Mouse (Mus musculus) forebrain, embryonic 16.5 days (tissue): ENCODE measurements at regions not wholly inside any gene's neighbourhood (a gene's known extent, or its start where the extent isn't known, plus 50 kb on each side); places are given as distances from the start of the nearest gene placed in this dataset.

Source experiments
- ATAC-seq: fragments of 200-750 bp; cut with Nextera tagmentation; 2 replicates; pipeline ENCODE4 v1.8.0; 2017; ENCODE audit warnings: mild to moderate bottlenecking, moderate library complexity
- H3K27ac ChIP-seq: fragments of 300-500 bp; sonication (generic); 2 replicates; pipeline ENCODE4 v1.5.1; 2014; ENCODE audit warnings: low read length, control low read depth
- H3K27me3 ChIP-seq: fragments of 300-500 bp; sonication (generic); replicated peaks from 2 replicates; pipeline ENCODE4 v1.6.1; 2014; ENCODE audit warnings: low read length; ENCODE audit not compliant: control insufficient read depth, insufficient read depth
- H3K36me3 ChIP-seq: fragments of 300-500 bp; sonication (generic); 2 replicates; pipeline ENCODE4 v1.6.1; 2014; ENCODE audit not compliant: control insufficient read depth, insufficient read depth
- H3K4me1 ChIP-seq: fragments of 300-500 bp; sonication (generic); replicated peaks from 2 replicates; pipeline ENCODE4 v1.6.1; 2014; ENCODE audit warnings: low read length; ENCODE audit not compliant: control insufficient read depth, insufficient read depth
- H3K4me2 ChIP-seq: fragments of 300-500 bp; sonication (generic); 2 replicates; pipeline ENCODE4 v1.6.1; 2014; ENCODE audit warnings: mild to moderate bottlenecking, low read length, control low read depth
- H3K4me3 ChIP-seq: fragments of 300-500 bp; sonication (generic); replicated peaks from 2 replicates; pipeline ENCODE4 v1.5.1; 2014; ENCODE audit warnings: mild to moderate bottlenecking, low read length, control low read depth
- H3K9ac ChIP-seq: fragments of 300-500 bp; sonication (generic); replicated peaks from 2 replicates; pipeline ENCODE4 v1.6.1; 2014; ENCODE audit warnings: low read depth, low read length, control low read depth
- H3K9me3 ChIP-seq: fragments of 300-500 bp; sonication (generic); 2 replicates; pipeline ENCODE4 v1.6.1; 2016; ENCODE audit warnings: low read length; ENCODE audit not compliant: control insufficient read depth
- WGBS: fragments of 180-500 bp; shearing (Covaris S2); extraction: QIAGEN DNeasy Blood & Tissue Kit; methylation state at CpG from one replicate; pipeline ENCODE4 v1.1.7; 2014; 5-methylcytosine and 5-hydroxymethylcytosine counted together

DNA sequence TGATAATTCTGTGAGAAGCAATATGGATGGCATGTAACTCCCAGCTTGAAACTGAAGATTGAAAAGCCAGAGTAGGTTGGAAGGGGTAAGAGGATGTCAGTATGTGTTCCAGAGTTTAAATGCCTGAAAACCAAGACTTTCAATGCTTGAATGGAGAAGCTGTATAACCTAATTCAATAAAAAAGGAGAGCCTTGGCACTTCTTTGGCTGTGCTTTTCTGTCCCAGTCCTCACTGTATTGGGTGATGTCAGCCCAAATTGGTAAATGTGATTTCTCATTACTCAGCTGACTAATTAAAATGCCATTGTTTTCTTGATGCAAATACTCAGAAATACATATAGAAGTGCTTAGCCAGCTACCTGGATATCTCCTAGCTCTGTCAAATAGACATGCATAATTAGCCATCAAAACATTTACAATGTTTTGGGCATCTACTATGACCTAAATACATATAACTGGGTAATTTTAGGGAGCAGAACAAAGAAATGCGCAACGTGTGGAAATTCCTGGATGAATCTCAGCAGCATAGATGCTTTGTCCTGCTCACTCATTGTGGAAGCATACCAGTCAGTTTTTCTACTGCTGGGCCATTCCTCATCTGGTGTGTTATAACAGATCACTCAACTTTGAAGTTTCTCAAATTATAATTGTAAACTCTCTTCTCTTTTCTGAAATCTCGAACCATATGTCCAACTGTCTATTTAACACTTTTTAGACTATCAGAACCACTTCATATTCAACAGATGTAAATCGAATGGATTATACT is 347.5 kb upstream of the Ube2e3 start:
- Histone ChIP-seq H3K27me3 (no peaks in the 10 kb centered on the region), H3K4me1 (no peaks in the 10 kb centered on the region), H3K9ac (no peak overlapping the region), H3K4me2 (no peak overlapping the region), H3K9me3 (no peaks in the 10 kb centered on the region), H3K4me3 (no peak overlapping the region), H3K36me3 (no peaks in the 10 kb centered on the region), H3K27ac (no peak overlapping the region)
- ATAC-seq = peak; percentile 69
- WGBS = 72% methylated on average over 4 of the region's 4 CpGs

DNA sequence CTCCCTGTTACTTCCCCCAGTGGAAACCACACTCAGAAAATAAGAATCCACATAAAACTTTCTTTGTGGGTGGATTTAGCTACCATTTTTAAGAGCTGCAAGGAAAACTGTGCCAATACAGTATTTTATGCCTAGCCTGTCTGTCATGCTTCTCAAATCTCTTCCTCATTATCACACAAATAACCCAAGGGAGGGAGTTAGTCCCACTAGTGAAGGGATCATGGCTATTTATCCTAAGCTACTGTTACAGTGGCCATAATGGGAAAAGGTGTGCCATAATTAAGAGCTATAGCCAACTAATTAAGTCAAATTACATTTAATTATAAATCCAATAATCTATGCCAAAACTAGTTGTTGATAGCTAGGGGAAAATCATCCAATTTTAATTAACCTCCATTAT is 374.8 kb upstream of the Ube2e3 start:
- H3K9ac ChIP-seq = no peak overlapping the region
- H3K27ac ChIP-seq = no peak overlapping the region
- no peak for ATAC-seq
- H3K36me3 ChIP-seq = no peaks in the 10 kb centered on the region
- no peaks in the 10 kb centered on the region for H3K4me1 ChIP-seq
- H3K9me3 ChIP-seq = no peaks in the 10 kb centered on the region
- H3K4me3 ChIP-seq = no peak overlapping the region
- no peak overlapping the region for H3K4me2 ChIP-seq
- no peaks in the 10 kb centered on the region for H3K27me3 ChIP-seq

DNA sequence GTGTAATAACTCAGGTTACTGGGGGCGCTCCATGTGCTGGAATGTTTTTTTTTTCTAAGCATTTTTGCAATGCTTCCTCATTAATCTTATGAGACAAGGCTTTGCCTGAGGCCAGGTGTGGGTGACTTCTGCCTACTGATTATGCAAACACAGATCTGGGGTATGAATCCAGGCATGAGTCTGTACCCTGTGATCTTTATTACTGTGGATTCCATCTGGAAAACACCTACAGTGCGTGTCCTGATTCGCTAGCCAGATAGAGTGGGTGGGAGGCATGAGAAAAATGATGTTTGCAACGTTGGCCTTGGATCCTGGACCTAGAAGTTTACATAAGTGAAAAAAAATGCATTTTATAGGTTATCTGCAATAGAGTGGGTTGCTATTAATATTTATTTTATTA is 387.9 kb upstream of the Ube2e3 start:
- H3K9ac ChIP-seq = no peak overlapping the region
- no peaks in the 10 kb centered on the region for H3K36me3 ChIP-seq
- H3K27me3 ChIP-seq = no peaks in the 10 kb centered on the region
- ATAC-seq = no peak
- no peak overlapping the region for H3K27ac ChIP-seq
- WGBS = 92% methylated on average over 4 of the region's 4 CpGs
- no peaks in the 10 kb centered on the region for H3K4me1 ChIP-seq
- no peak overlapping the region for H3K4me2 ChIP-seq
- no peaks in the 10 kb centered on the region for H3K9me3 ChIP-seq
- H3K4me3 ChIP-seq = no peak overlapping the region

DNA sequence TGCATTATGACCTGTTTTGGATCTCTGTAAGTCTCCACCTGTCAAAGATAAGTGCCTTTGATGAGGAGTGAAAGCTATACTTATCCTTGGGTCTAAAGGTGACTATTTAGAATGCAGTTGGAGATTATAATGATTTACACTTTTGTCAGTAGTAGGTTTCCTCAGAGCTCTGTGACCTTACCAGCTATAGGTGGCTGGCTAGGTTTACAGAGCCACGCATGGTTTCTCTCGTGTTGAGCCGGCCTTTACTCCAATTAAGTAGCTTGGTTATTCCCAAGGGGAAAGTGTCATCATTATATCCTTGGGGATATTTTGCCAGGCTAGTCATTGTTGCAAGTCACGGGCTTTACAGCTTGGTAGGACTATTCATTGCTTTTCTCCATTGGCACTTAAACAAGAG is 408.5 kb upstream of the Ube2e3 start:
- H3K9ac ChIP-seq = no peak overlapping the region
- H3K9me3 ChIP-seq = peaks cover 5% of the 10 kb centered on the region
- no peaks in the 10 kb centered on the region for H3K27me3 ChIP-seq
- no peak for ATAC-seq
- H3K27ac ChIP-seq = no peak overlapping the region
- 91% methylated on average over 4 of the region's 4 CpGs for WGBS
- no peaks in the 10 kb centered on the region for H3K4me1 ChIP-seq
- H3K36me3 ChIP-seq = no peaks in the 10 kb centered on the region
- H3K4me3 ChIP-seq = no peak overlapping the region
- H3K4me2 ChIP-seq = no peak overlapping the region

DNA sequence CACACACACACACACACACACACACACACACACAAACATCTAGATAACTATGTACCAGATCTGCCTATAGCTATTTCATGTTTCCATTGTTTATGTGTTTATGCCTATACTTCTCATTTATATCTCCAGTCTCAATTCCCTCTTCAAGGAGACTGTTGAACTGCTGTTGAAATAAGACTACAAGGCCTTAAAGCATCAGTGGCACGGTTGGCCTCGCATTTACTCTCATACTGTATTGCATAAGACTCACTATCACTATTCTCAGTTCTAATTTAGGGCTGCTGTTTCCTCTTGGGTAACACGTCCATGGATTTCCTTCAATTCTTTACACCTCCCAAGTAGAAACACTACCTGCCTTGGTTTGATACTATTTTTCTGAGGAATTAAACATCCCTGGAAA is 414.5 kb upstream of the Ube2e3 start:
- no peak for ATAC-seq

DNA sequence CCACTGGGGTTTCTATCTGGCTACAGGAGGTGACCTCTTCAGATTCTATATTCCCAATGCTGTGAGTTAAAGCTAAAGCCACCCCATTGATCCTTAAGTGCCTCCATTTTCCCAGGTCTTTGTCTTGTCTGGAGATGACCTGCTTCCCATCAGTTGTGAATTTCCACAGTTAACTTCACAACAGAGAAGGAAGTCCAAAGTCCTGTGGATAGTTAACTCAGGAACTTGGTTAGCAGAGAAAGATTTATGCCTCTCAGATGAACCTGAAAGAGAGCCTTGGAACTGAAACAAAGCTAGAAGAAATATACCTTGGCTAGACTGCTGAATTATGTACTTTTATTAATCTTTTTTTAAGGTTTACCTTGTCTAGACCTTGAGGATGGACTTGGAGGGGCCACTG is 431.1 kb upstream of the Ube2e3 start:
- no peak for ATAC-seq
- no peak overlapping the region for H3K4me3 ChIP-seq
- no peaks in the 10 kb centered on the region for H3K36me3 ChIP-seq
- no peak overlapping the region for H3K9ac ChIP-seq
- H3K9me3 ChIP-seq = no peaks in the 10 kb centered on the region
- no peak overlapping the region for H3K4me2 ChIP-seq
- no peaks in the 10 kb centered on the region for H3K27me3 ChIP-seq
- no peaks in the 10 kb centered on the region for H3K4me1 ChIP-seq
- H3K27ac ChIP-seq = no peak overlapping the region

More for the DNA sequence above, 414.5 kb upstream of the Ube2e3 start:
- H3K9ac ChIP-seq = no peak overlapping the region
- no peaks in the 10 kb centered on the region for H3K36me3 ChIP-seq
- peaks cover 5% of the 10 kb centered on the region for H3K9me3 ChIP-seq
- H3K27ac ChIP-seq = no peak overlapping the region
- WGBS = 89% methylated on average over 3 of the region's 3 CpGs
- H3K4me2 ChIP-seq = no peak overlapping the region
- H3K27me3 ChIP-seq = no peaks in the 10 kb centered on the region
- H3K4me3 ChIP-seq = no peak overlapping the region
- no peaks in the 10 kb centered on the region for H3K4me1 ChIP-seq

DNA sequence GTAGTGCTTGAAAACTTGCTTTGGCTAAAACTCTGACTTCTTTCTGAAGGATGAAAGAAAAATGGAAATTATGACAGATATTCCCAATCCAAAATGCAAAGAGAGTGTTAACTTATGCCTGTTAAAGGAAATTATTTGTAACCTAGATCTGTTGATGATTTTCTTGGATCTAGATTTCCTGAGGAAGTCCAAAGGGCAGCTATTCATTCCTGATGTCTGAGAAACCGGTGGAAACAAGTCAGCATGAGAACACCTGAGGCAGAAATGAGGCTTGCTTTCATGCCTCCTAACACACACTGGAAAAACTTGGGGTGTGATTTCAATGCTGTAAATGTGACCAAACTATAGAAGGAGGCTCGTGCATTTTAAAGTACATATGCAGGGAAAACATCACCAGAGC is 432.9 kb upstream of the Ube2e3 start:
- ATAC-seq = no peak
- Histone ChIP-seq H3K4me3 (no peak overlapping the region), H3K9me3 (no peaks in the 10 kb centered on the region), H3K36me3 (no peaks in the 10 kb centered on the region), H3K9ac (no peak overlapping the region), H3K4me2 (no peak overlapping the region), H3K27ac (no peak overlapping the region), H3K27me3 (no peaks in the 10 kb centered on the region), H3K4me1 (no peaks in the 10 kb centered on the region)
- WGBS = 84% methylated on average over 2 of the region's 2 CpGs

DNA sequence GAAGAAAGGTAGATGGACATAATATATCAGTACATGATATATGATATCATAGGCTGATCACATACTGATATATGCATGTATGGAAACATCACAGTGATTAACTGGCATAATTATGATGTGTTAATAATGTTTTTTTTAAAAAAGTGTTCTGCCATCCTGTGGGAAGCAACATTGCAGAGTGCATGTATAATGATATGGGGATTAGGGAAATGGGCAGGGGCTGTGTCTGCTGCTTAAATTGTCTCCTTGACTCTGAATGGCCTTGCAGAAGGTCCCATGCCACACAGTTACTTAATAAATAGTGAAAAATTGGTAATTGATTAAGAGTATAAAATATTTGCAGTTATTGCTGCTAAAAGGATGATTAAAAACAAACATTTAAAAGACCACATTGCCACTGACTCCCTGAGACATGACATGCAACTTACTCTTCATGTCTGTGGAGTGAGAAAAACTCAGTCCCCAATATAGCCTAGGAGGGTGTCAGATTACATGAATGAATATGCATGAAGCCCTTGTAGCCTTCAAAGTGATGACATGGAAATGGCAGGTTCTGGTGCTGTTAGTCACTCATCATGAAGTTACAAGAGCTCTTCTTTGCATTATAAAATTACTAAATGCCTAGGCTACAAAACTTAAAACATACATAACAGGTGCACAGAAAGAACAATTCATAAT is 440.1 kb upstream of the Ube2e3 start:
- Histone ChIP-seq H3K27ac (no peak overlapping the region), H3K27me3 (no peaks in the 10 kb centered on the region)
- peak; percentile 62 for ATAC-seq

DNA sequence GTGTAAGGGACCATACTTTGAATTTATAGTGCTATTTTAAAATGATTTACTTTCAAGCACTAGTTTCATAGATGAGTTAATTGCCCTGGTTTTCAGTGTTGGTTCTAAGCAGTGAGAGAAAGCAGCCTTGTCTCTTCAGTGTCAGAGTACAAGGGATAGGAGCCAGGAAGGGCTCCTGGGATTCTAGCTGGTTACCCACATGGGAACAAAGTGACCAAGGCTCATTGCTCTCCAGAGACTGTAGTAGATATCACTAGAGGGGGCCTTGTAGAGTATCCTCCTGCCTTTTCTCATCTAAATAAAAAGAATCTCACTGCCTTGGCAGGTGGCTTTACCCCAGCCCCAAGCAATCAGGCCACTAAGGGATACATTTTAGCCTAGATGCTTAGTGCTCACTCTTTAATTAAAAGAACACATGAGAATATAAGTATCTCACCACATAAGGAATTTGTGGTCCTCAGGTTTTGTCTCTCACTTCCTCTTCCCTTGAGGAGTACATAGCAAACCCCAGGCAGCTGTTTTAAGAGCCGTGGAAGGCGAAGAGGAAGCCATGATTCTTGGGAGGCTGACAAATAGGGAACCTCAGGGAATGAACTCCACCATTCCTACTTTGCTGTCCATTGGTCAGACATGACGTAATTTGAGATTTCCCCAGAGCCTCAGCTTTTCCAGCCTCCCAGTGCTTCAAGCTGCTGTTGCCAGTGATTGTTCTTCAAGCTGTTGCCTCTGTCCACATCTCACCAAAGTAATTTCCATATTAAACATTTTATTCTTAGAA is 449.2 kb upstream of the Ube2e3 start:
- H3K27ac ChIP-seq = no peak overlapping the region
- no peaks in the 10 kb centered on the region for H3K27me3 ChIP-seq
- 72% methylated on average over 3 of the region's 3 CpGs for WGBS
- no peaks in the 10 kb centered on the region for H3K4me1 ChIP-seq
- H3K9ac ChIP-seq = no peak overlapping the region
- no peak overlapping the region for H3K4me2 ChIP-seq
- ATAC-seq = no peak
- H3K9me3 ChIP-seq = no peaks in the 10 kb centered on the region
- no peak overlapping the region for H3K4me3 ChIP-seq
- no peaks in the 10 kb centered on the region for H3K36me3 ChIP-seq

More for the DNA sequence above, 440.1 kb upstream of the Ube2e3 start:
- no peak overlapping the region for H3K9ac ChIP-seq
- H3K36me3 ChIP-seq = no peaks in the 10 kb centered on the region
- H3K4me1 ChIP-seq = no peaks in the 10 kb centered on the region
- no peak overlapping the region for H3K4me3 ChIP-seq
- no peak overlapping the region for H3K4me2 ChIP-seq
- no peaks in the 10 kb centered on the region for H3K9me3 ChIP-seq
